Mouse (Mus musculus) fat pad, adult 2 months (tissue): Measurements from ENCODE around the gene Itga3.

Experiments used
- DNase-seq: peaks from one replicate; pipeline ENCODE4 v3.0.0-alpha.2; 2011; ENCODE audit warnings: low read depth, low spot score; ENCODE audit errors: extremely low read depth

The Itga3 gene

DNA sequence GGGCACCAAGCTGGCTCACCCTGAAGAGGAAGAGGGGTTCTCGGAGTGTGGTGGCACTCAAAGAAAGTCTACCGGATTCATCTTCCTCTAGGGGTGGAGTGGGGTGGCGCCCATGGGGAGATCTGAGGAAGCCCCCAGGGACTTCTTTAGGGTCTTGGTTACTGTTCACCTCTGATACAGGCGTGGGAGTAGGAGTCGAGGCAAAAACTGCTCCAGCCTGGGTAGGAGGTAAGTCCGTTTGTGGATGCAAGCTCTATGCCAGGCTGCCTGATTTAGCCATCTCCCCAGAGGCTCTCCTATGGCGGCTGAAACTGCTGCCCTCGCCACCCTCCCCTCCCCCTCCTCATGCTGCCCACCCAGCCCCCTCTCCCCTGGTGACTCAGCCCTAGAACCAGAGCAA lies 4.5 kb downstream of the Itga3 start:
- no peak for DNase-seq

DNA sequence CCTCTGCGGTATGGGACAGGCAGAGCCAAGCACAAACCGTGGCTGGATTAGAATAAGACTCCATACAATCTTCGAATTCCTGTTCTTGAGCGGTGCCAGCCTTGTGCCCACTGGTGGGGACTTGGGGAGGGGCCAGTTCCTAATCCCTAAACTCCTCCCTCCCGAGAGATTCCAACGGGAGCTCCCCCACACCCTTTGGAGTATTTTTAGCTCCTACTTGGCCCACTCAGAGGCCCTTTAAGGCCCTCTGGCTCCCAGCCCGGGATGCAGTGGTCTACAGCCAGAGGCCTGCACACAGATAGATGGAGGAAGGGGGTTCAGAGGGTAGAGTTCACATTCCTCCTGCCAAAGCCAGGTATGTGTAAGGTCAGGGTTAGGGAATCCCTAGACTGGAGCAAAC lies 5.3 kb downstream of the Itga3 start:
- DNase-seq, result no peak

DNA sequence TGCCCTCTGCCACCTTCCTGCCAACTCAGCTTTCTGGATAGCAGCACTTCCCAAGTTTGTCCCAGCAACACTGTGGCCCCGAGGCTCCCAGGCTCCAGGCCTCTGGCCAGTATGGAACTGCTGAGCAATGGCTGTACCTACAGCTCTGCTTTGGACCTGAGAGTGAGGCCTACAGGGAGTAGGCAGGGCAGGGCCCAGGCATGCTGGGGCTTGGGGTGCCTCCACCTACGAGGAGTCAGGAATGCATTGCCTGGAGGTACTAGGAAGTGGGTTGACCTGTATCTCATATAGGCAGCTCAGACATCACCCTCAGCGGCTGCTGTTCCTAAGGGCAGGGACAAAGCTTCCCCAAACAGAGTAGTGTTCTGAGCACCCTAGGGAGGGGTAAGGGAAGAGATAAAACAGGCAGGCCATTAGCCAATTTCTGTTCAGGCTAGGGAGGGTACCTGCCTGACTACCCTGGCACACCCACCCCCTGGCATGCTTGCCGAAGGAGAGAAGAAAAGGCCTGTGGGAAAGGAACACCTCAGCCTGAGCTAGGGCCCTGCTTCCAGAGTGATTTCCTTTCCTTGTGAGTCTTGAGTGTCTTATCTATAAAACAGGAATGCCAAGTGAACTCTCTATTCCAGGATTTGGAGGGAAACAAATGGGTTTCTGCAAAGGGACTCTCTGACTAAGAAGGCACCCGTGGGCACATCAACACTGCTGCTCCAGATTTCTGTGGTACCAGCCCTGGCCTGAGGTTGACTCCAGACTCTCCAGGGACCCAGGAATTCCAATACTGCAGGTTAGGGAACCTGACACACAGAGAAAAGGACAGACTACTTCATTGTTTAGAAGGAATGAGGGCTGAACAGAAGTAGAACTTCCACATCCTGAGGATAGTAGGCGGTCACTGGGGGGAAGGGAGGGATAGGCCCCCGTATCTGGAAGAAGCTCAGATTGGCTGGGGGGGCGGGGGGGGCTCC lies 6.2 kb downstream of the Itga3 start:
- peak; percentile 61 for DNase-seq

- no peak for DNase-seq
Measured at GRCm38 (mm10) chr11:95069226-95069957, 7.2 kb downstream of the Itga3 start.

- no peak for DNase-seq
Measured at GRCm38 (mm10) chr11:95056768-95057501, 19.7 kb downstream of the Itga3 start.

- no peak for DNase-seq
Measured at GRCm38 (mm10) chr11:95053062-95053461, 23.5 kb downstream of the Itga3 start.

DNA sequence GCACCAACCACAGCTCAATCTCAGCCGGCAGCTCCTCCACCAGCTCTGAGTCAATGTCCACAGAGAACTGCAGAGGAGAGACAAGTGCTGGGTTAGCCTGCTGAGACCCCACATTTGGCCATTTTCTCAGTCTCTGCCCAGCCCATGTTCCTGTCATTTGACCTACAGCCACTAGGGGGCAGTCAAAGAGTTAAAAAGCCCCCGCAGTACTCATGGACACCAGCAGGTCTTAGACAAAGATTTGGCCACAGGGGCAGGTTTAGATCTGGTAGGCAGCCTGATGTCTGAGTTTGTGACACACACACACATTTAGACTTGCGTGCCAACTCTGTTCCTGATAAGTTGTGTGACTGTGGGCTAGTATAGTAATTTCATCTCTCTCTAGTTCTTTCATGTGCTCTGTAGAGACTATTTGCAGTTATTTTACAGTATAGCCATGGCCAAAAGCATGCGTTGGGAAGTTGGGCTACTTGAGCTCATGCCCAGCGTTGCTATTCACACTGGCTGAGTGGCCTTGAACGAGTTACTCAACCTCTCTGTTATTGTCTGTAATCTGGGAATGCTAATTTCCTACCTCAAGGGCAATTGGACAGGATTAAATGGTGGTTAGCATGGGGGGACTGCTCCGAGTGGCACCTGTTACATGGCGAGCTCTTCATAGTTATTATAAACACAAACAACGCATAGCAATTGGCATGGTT lies 29.5 kb downstream of the Itga3 start:
- DNase-seq, result no peak

DNA sequence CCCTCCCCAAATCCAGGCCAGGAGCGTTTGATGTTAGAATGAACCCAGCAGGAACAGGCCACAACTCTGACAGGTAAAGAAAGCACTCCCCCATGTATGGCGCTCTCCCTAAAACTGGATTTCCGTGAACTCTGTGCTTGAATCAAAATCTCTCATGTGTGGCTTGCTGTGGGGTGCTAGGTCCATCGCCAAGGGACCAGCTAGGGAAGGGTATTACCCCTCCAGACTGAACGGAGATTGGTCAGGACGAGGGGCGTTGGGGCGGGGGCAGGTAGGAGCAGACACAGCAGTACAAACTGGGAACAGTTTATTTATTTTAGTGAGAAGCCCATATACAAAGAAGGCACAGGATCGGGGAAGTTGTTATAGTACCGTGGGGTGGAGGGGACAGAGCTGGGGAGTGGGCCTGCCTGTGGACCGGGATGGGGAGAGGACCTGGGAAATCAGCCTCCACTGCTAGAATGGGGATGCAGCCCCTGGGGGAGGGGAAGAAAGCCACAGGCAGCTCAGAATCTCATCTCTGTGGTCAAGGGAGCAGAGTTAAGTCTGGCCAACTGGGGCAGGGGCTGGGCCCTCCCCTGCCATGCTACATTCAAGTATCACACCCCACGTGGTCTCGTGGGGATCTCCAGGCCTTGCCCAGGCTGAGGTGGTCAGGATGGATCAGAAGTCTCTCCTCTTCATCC lies 32.3 kb downstream of the Itga3 start:
- no peak for DNase-seq

- DNase-seq, result no peak
Measured at GRCm38 (mm10) chr11:95043608-95044007, 33.0 kb downstream of the Itga3 start.

GRCm38 (mm10) chr11:95043060-95043459 lies 33.5 kb downstream of the Itga3 start:
- no peak for DNase-seq

DNA sequence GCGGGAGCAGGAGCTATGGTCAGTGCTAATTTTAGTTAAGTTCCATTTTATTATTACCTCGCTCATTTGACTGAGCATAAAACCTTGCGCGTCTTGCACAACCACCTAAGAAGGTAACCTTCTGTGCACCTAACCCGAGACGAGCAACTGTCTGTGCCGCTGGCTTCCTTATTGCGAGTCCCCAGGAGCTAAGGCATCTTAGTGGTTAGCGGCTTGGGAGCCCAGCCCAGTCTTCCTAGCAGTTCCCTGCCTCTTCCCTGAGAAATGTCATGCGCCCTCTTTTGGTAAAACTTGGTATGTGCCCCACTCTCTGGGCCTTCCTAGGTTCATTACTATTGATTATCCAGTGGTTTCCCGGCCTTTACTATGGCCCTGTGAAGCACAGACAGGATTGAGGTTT lies 34.5 kb downstream of the Itga3 start:
- DNase-seq, result peak; percentile 59

- DNase-seq, result peak; percentile 74
Measured at GRCm38 (mm10) chr11:95041139-95041609, 35.4 kb downstream of the Itga3 start, which contains the start of gene Pdk2. Pdk2 (minus strand) TSS chr11:95041354.

DNA sequence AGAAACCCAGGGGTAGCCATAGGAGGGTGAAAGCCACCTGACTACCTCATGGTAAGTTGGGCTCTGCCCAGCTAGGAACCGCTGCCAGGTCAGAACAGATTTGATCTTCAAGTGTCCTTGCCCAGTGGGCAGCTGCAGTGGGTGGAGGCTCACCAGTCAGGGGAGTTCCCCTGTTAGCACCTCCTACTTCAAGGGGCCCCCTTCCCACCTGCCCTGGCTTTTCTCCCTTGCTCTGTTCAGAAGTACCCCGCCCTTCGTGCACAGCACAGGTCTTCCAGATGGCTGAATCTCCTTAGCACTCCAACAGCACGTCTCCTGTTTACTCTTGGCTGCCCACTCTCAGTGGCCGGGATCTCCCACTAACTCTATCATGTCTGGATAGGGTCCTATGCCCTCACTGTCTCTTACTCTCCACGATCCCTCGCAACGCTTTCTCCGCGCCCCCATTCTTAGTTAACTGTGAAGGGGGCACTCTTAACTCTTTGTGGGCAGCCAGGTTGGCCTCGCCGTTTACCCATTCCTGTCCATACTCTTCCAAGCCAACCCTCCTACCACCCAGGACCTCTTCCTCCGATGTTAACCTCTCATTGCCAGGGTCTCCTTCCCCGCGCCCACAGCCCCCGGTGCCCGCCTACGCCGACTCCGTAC lies 36.0 kb downstream of the Itga3 start:
- peak; percentile 40 for DNase-seq

- DNase-seq, result no peak
Measured at GRCm38 (mm10) chr11:95039766-95040165, 36.8 kb downstream of the Itga3 start.

GRCm38 (mm10) chr11:95038818-95039655 lies 37.6 kb downstream of the Itga3 start:
- DNase-seq, result no peak

GRCm38 (mm10) chr11:95038156-95038817 lies 38.3 kb downstream of the Itga3 start:
- DNase-seq, result no peak

GRCm38 (mm10) chr11:95037306-95037705 lies 39.3 kb downstream of the Itga3 start:
- DNase-seq, result no peak

GRCm38 (mm10) chr11:95036521-95036920 lies 40.1 kb downstream of the Itga3 start:
- DNase-seq, result no peak
